Mouse (Mus musculus) left cerebral cortex, postnatal 4 days (tissue): ENCODE data around the gene Cerk. TPM values are rescaled to one million over a fixed set of nuclear protein-coding genes. Genes with fewer than 3 reads are reported as not detected.
"Not testable (repeated sequence)": the region's sequence is repeated elsewhere in the genome, so short reads cannot be mapped to it uniquely, and the experiment has no call there.

Experiments
- DNase-seq: peaks from one replicate; pipeline ENCODE4 v3.0.0-alpha.2; 2022
- intact Hi-C: fragments of 180-260 bp; cut with DNase I; formaldehyde crosslinking; loops from one replicate; pipeline ENCODE4 v1.15.1; 2025
- total RNA-seq, 2 experiments: library from RNA; stranded (reverse); gene quantifications; 2 replicates each; pipeline ENCODE4 v1.2.3; 2021

The Cerk gene
- total RNA-seq, 2 experiments from 2014 or later: 29.0 to 31.4 TPM

- DNase-seq: no peak
- intact Hi-C loops: no loop called here
Measured at GRCm38 (mm10) chr15:86183484-86183883, 2.5 kb downstream of the Cerk start.

- intact Hi-C loops: no loop called here
- no peak for DNase-seq
Measured at GRCm38 (mm10) chr15:86182646-86183045, 3.3 kb downstream of the Cerk start.

GRCm38 (mm10) chr15:86181941-86182439 is 4.0 kb downstream of the Cerk start:
- intact Hi-C loops: no loop called here
- peak; percentile 27 for DNase-seq

- intact Hi-C loops, DNase-seq: not testable (repeated sequence)
Measured at GRCm38 (mm10) chr15:86181321-86181720, 4.6 kb downstream of the Cerk start.

- DNase-seq: no peak
- intact Hi-C loops: no loop called here
Measured at GRCm38 (mm10) chr15:86180427-86180826, 5.5 kb downstream of the Cerk start.

- intact Hi-C loops: no loop called here
- no peak for DNase-seq
Measured at GRCm38 (mm10) chr15:86178594-86178993, 7.3 kb downstream of the Cerk start.

GRCm38 (mm10) chr15:86177703-86178251 is 8.2 kb downstream of the Cerk start:
- DNase-seq: peak; percentile 89
- intact Hi-C loops: not testable (repeated sequence)

- DNase-seq: no peak
- intact Hi-C loops: no loop called here
Measured at GRCm38 (mm10) chr15:86176771-86177702, 8.9 kb downstream of the Cerk start.

GRCm38 (mm10) chr15:86176166-86176565 is 9.8 kb downstream of the Cerk start:
- intact Hi-C loops: no loop called here
- DNase-seq: no peak

GRCm38 (mm10) chr15:86175253-86176050 is 10.5 kb downstream of the Cerk start:
- no peak for DNase-seq
- intact Hi-C loops: no loop called here

GRCm38 (mm10) chr15:86173136-86173985 is 12.6 kb downstream of the Cerk start:
- DNase-seq: no peak
- intact Hi-C loops: no loop called here

GRCm38 (mm10) chr15:86172526-86172925 is 13.4 kb downstream of the Cerk start:
- DNase-seq: no peak
- intact Hi-C loops: no loop called here

- no peak for DNase-seq
- intact Hi-C loops: no loop called here
Measured at GRCm38 (mm10) chr15:86172124-86172523, 13.8 kb downstream of the Cerk start.

GRCm38 (mm10) chr15:86171316-86171715 is 14.6 kb downstream of the Cerk start:
- no peak for DNase-seq
- intact Hi-C loops: no loop called here

- DNase-seq: no peak
- intact Hi-C loops: no loop called here
Measured at GRCm38 (mm10) chr15:86169817-86170110, 16.2 kb downstream of the Cerk start.

- DNase-seq: no peak
- intact Hi-C loops: no loop called here
Measured at GRCm38 (mm10) chr15:86168941-86169816, 16.8 kb downstream of the Cerk start.

- DNase-seq: no peak
Measured at GRCm38 (mm10) chr15:86168505-86168867, 17.5 kb downstream of the Cerk start.

GRCm38 (mm10) chr15:86167787-86168504 is 18.0 kb downstream of the Cerk start:
- intact Hi-C loops: no loop called here
- no peak for DNase-seq

More at GRCm38 (mm10) chr15:86168505-86168867, 17.5 kb downstream of the Cerk start:
- intact Hi-C loops: no loop called here
